Mouse (Mus musculus) bone marrow, adult 2 months (tissue): ENCODE measurements around the gene Strc. TPM values are rescaled to one million over a fixed set of nuclear protein-coding genes. Genes with fewer than 3 reads are reported as not detected.

Experiments
- H3K27ac ChIP-seq: fragments of 200-500 bp; 2 replicates; pipeline ENCODE4 v1.5.1; 2012; ENCODE audit warnings: low read depth, mild to moderate bottlenecking, control low read depth, inconsistent platforms, low read length; ENCODE audit not compliant: control insufficient read depth, poor library complexity, insufficient read depth
- H3K4me1 ChIP-seq: fragments of 200-500 bp; 2 replicates; pipeline ENCODE4 v1.6.1; 2011; ENCODE audit warnings: low read length; ENCODE audit not compliant: control insufficient read depth, insufficient read depth
- H3K4me3 ChIP-seq: fragments of 200-500 bp; replicated peaks from 2 replicates; pipeline ENCODE3; 2011; ENCODE audit warnings: mild to moderate bottlenecking, low read depth, low read length, control low read depth; ENCODE audit not compliant: control insufficient read depth
- CTCF ChIP-seq: fragments of 200-500 bp; IDR thresholded peaks from 2 replicates; pipeline ENCODE4 v1.5.1; 2011; ENCODE audit warnings: low read length, control low read depth; ENCODE audit not compliant: control insufficient read depth, insufficient read depth
- POLR2A ChIP-seq: fragments of 200-500 bp; IDR thresholded peaks from 2 replicates; pipeline ENCODE4 v1.6.1; 2011; ENCODE audit warnings: low read depth, mild to moderate bottlenecking, control low read depth, low read length, borderline replicate concordance; ENCODE audit not compliant: control insufficient read depth
- WGBS: fragments of 180-500 bp; shearing (Covaris S2); methylation state at CpG from one replicate; pipeline ENCODE4 v1.1.7; 2018; 5-methylcytosine and 5-hydroxymethylcytosine counted together
- polyA plus RNA-seq: library from polyadenylated mRNA; stranded (reverse); fragments of >200 nt; gene quantifications from 2 replicates; pipeline ENCODE4 v1.2.4, GENCODE M21; 2011; ENCODE audit warnings: low replicate concordance; ENCODE audit not compliant: missing spikeins, insufficient read depth, insufficient read length

Gene Strc
- polyA plus RNA-seq, 1 experiment: not detected

- H3K27ac ChIP-seq: no peak overlapping the region
- H3K4me1 ChIP-seq: no peaks in the 10 kb centered on the region
- TF ChIP-seq CTCF: no peak
- TF ChIP-seq POLR2A: no peak
- H3K4me3 ChIP-seq: no peak overlapping the region
- WGBS: 69% methylated on average over 2 of the region's 2 CpGs
Observed at GRCm38 (mm10) chr2:121368831-121369230, 18.1 kb downstream of the Strc start.

DNA sequence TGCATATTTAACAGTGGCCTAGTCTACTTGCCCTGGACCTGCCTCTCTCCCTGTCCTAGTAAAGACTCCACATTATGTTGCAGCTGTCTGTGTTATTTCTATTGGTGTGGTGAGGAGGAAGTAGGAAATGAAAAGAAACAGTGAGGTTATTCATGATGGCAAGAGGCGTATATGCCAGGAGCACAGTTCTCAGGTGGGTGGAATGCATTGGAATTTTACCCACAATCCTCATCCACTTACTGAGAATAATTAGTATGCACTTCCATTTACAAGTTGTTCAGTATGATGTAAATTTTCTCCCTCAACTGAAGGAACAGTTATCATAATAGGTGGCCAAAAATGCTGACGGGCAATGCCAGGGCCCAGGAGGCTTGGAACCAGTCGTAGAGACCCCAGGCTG lies 23.3 kb downstream of the Strc start:
- Histone ChIP-seq H3K27ac (no peak overlapping the region), H3K4me3 (no peak overlapping the region), H3K4me1 (no peaks in the 10 kb centered on the region)
- WGBS: 83% methylated on average over 3 of the region's 3 CpGs
- TF ChIP-seq POLR2A (no peak), CTCF (no peak)

DNA sequence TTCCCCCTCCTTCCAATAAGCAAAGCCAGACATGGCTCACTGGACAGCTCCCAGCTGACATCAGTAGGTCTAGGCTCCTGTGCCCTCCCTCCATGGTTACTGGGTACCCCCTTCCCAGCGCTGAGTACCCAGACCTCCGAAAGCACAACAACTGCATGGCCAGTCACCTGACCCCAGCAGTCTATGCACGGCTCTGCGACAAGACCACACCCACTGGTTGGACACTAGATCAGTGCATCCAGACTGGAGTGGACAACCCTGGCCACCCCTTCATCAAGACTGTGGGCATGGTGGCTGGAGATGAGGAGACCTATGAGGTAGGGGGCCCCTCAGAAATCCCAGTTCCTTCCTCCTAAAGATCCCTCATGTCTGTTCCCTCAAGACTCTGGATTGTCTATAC lies 27.5 kb downstream of the Strc start:
- H3K4me1 ChIP-seq: no peaks in the 10 kb centered on the region
- TF ChIP-seq POLR2A (no peak), CTCF (no peak)
- WGBS: 59% methylated on average over 4 of the region's 4 CpGs
- H3K27ac ChIP-seq: no peak overlapping the region
- no peak overlapping the region for H3K4me3 ChIP-seq

DNA sequence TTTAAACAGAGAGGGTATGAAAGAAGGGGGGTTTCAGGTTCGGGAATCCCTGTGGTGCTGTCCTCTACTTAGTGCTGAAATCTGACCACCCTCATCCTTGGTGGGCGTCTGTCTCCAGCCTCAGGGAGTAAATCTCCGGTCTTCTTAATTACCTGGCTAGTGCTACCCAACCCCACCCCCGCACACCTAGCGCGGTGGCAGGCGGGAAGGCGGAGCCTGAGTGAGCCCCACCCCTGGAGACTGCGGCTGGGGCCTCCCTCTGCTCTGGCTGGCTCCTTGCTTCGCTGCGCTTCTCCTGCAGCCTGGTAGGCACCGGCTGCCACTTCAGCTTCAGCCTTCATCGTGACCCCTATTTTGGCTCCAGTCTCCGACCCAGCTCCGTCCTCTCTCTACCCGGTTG lies 28.6 kb downstream of the Strc start:
- no peak for TF ChIP-seq CTCF
- no peak for TF ChIP-seq POLR2A
- Histone ChIP-seq H3K27ac (no peak overlapping the region), H3K4me1 (no peaks in the 10 kb centered on the region; the same call in 1 of the 2 replicates), H3K4me3 (no peak overlapping the region)
- whole genome bisulfite sequencing: 2% methylated on average over 16 of the region's 16 CpGs

- Histone ChIP-seq H3K4me3 (no peak overlapping the region), H3K27ac (no peak overlapping the region), H3K4me1 (no peaks in the 10 kb centered on the region; the same call in 1 of the 2 replicates)
- 2% methylated on average over 4 of the region's 4 CpGs for WGBS
- TF ChIP-seq CTCF: no peak
- no peak for TF ChIP-seq POLR2A
Observed at GRCm38 (mm10) chr2:121357961-121358360, 29.0 kb downstream of the Strc start.

DNA sequence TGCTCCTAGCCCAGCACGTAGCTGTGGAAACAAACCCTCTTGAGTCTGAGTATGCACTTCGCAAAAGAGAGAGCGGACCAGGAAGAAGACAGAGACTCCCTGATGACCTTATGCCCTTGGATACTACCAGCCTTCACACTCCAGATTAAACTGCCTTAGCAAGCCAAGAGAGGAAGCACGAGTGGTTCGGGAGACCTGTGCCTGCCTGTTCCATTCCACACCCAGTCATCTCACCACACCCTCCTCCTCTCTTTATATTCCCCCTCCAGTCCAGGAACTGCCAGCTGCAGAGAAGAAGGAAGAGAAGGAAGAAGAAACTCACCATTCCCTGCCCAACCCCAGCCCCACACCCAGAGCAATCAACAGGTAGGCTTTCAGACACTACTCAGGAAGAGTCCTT lies 29.5 kb downstream of the Strc start, which contains the start of gene Ckmt1:
TSS of gene Ckmt1 (plus strand) at position 221 of the 400 bp plus-strand sequence.
- Histone ChIP-seq H3K4me1 (no peaks in the 10 kb centered on the region; the same call in 1 of the 2 replicates), H3K4me3 (no peak within 1 kb of the TSS), H3K27ac (no peak within 1 kb of the TSS)
- TF ChIP-seq CTCF (no peak), POLR2A (no peak)
- WGBS: 56% methylated on average over 5 of the region's 5 CpGs

- under 1% methylated on average over 58 of the region's 58 CpGs for WGBS
- TF ChIP-seq POLR2A (no peak; the same call in 1 of the 2 replicates), CTCF (peak; percentile 93)
- H3K27ac ChIP-seq: no peak within 1 kb of the TSS
- H3K4me3 ChIP-seq: peak within 1 kb of the TSS; percentile 78
- no peaks in the 10 kb centered on the region; the same call in 1 of the 2 replicates for H3K4me1 ChIP-seq
Observed at GRCm38 (mm10) chr2:121354820-121355592, 32.0 kb downstream of the Strc start, which contains the start of gene Ppip5k1. TSS of gene Ppip5k1 (minus strand) at chr2:121355396.

- no peaks in the 10 kb centered on the region; the same call in 1 of the 2 replicates for H3K4me1 ChIP-seq
- no peak overlapping the region for H3K27ac ChIP-seq
- no peak for TF ChIP-seq POLR2A
- no peak for TF ChIP-seq CTCF
- 2% methylated on average over 6 of the region's 6 CpGs for WGBS
- H3K4me3 ChIP-seq: peak overlapping the region; percentile 78
Observed at GRCm38 (mm10) chr2:121354378-121354777, 32.6 kb downstream of the Strc start.

- 72% methylated on average over 8 of the region's 8 CpGs for WGBS
- no peak overlapping the region for H3K4me3 ChIP-seq
- no peak overlapping the region for H3K27ac ChIP-seq
- H3K4me1 ChIP-seq: no peaks in the 10 kb centered on the region; the same call in 1 of the 2 replicates
- TF ChIP-seq CTCF: no peak
- TF ChIP-seq POLR2A: no peak
Observed at GRCm38 (mm10) chr2:121353156-121353555, 33.8 kb downstream of the Strc start.
